Mouse (Mus musculus) urinary bladder, postnatal 10 days (tissue): ENCODE measurements around the gene Ercc2.

Source experiments
- DNase-seq: peaks from one replicate; pipeline ENCODE4 v3.0.0; 2022; ENCODE audit warnings: low spot score

Gene Ercc2

GRCm38 (mm10) chr7:19359892-19360641 is 21.7 kb upstream of the Ercc2 start:
- DNase-seq = no peak

- DNase-seq = peak; percentile 74
Observed at GRCm38 (mm10) chr7:19360944-19361343, 20.9 kb upstream of the Ercc2 start.

- peak; percentile 66 for DNase-seq
Observed at GRCm38 (mm10) chr7:19361720-19362119, 20.1 kb upstream of the Ercc2 start.

GRCm38 (mm10) chr7:19362276-19362675 is 19.5 kb upstream of the Ercc2 start:
- no peak for DNase-seq

- DNase-seq = no peak
Observed at GRCm38 (mm10) chr7:19363881-19364280, 17.9 kb upstream of the Ercc2 start.

- DNase-seq = no peak
Observed at GRCm38 (mm10) chr7:19365376-19365775, 16.4 kb upstream of the Ercc2 start.

GRCm38 (mm10) chr7:19368380-19368779 is 13.4 kb upstream of the Ercc2 start:
- DNase-seq = no peak

GRCm38 (mm10) chr7:19369823-19370425 is 11.9 kb upstream of the Ercc2 start:
- DNase-seq = no peak

GRCm38 (mm10) chr7:19373367-19373766 is 8.4 kb upstream of the Ercc2 start:
- DNase-seq = no peak

- DNase-seq = no peak
Observed at GRCm38 (mm10) chr7:19375368-19375767, 6.4 kb upstream of the Ercc2 start.

GRCm38 (mm10) chr7:19376019-19376418 is 5.8 kb upstream of the Ercc2 start:
- no peak for DNase-seq

- no peak for DNase-seq
Observed at GRCm38 (mm10) chr7:19378049-19378448, 3.8 kb upstream of the Ercc2 start.

- DNase-seq = no peak
Observed at GRCm38 (mm10) chr7:19382166-19382541, 344 bp downstream of the Ercc2 start.

- DNase-seq = no peak
Observed at GRCm38 (mm10) chr7:19383708-19384107, 1.9 kb downstream of the Ercc2 start.

GRCm38 (mm10) chr7:19388699-19389413 is 7.0 kb downstream of the Ercc2 start:
- DNase-seq = no peak

GRCm38 (mm10) chr7:19394484-19394883 is 12.7 kb downstream of the Ercc2 start:
- no peak for DNase-seq

- DNase-seq = no peak
Observed at GRCm38 (mm10) chr7:19399496-19400280, 17.9 kb downstream of the Ercc2 start.

- DNase-seq = no peak
Observed at GRCm38 (mm10) chr7:19400946-19401345, 19.1 kb downstream of the Ercc2 start.

- no peak for DNase-seq
Observed at GRCm38 (mm10) chr7:19402535-19403112, 20.8 kb downstream of the Ercc2 start.

- DNase-seq = no peak
Observed at GRCm38 (mm10) chr7:19403731-19404296, 22.0 kb downstream of the Ercc2 start, which contains the start of gene Klc3. Gene Klc3 (minus strand): TSS chr7:19404104.

GRCm38 (mm10) chr7:19404476-19404875 is 22.7 kb downstream of the Ercc2 start, which contains the start of gene Ckm:
Gene Ckm (plus strand): TSS chr7:19404776.
- no peak for DNase-seq
